Mouse (Mus musculus) left cerebral cortex, adult 2 months (tissue): ENCODE results near the gene Fam120b. TPM values are rescaled to one million over a fixed set of nuclear protein-coding genes. Genes with fewer than 3 reads are reported as not detected.
"Not testable (repeated sequence)": the region's sequence is repeated elsewhere in the genome, so short reads cannot be mapped to it uniquely, and the experiment has no call there.

Experiments used
- DNase-seq, 2 experiments: peaks; one replicate each; pipeline ENCODE4 v3.0.0; 2021 to 2022; ENCODE audit warnings: low spot score in 2 of 2, mixed read lengths in 1 of 2; ENCODE audit errors: extremely low spot score in 1 of 2
- H3K27ac ChIP-seq: fragments of 200-600 bp; 2 replicates; pipeline ENCODE4 v1.8.1; 2022
- H3K4me3 ChIP-seq: fragments of 200-600 bp; 2 replicates; pipeline ENCODE4 v1.8.1; 2022
- CTCF ChIP-seq: fragments of 200-600 bp; IDR thresholded peaks from 2 replicates; pipeline ENCODE4 v1.8.1; 2022; ENCODE audit warnings: antibody characterized with exemption, mild to moderate bottlenecking, moderate library complexity
- intact Hi-C: fragments of 180-260 bp; cut with DNase I; formaldehyde crosslinking; loops from one replicate; pipeline ENCODE4 v1.15.1; 2025
- total RNA-seq, 2 experiments: library from RNA; stranded (reverse); gene quantifications; 2 replicates each; pipeline ENCODE4 v1.2.3; 2021

The Fam120b gene
- total RNA-seq, 2 experiments from 2014 or later: 45.3 to 46.1 TPM

DNA sequence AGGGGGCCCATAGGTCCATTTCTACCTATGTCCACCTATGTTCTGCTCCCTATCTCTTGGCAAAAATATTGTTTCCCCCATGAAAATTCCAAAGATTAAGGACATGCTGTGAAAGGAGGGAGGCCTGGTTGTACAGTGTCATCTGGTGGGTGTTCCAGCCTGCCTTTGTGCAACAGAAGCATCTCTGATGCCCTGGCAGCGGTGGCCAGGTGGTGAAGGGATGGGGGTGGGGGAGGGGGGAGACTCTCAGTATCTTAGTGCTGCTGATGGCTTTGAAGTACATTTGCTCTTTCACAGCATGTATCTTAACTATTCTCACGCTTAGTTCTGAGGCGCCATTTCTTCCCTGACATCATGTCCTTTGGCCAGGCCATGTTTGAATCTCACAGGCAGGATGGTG, 49.4 kb downstream of the Fam120b start:
- DNase-seq: no peak
- intact Hi-C loops: no loop called here
- no peak for TF ChIP-seq CTCF
- Histone ChIP-seq H3K27ac (no peak overlapping the region), H3K4me3 (no peak overlapping the region)

DNA sequence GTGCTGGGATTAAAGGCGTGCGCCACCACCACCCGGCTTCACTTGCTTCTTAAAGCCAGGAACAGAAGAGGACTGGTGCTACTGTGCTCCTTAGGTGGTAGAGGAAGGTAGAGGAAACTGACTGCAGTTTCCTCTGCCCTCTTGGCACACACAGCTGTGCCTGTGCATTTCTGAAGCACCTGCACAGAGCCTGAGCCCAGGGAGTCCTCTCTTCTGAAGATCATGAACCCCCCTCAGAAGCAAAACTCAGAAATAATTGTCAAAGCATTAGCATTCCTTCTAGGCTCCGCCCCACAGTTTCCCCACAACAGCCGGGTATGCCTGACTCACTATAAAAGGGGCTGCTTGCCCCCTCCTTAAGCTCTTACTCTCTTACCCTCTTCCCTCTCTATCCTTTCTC, 51.8 kb downstream of the Fam120b start:
- intact Hi-C loops: no loop called here
- no peak overlapping the region for H3K4me3 ChIP-seq
- no peak for TF ChIP-seq CTCF
- no peak overlapping the region for H3K27ac ChIP-seq
- no peak for DNase-seq

DNA sequence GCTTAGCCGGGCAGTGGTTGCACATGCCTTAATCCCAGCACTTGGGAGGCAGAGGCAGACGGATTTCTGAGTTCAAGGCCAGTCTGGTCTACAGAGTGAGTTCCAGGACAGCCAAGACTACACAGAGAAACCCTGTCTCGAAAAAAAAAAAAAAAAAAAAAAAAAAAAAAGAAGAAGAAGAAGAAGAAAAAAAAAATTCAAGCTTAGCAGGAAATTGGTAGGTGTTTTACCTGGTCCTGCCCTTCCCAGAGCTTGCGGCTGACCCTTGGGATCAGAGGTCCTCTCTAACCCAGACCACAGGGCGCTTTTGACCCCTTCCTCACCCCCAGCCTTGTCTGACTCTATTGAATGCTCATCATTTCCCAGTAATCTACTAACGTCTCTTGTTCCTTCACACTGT, 53.1 kb downstream of the Fam120b start:
- intact Hi-C loops, DNase-seq, H3K4me3 ChIP-seq, H3K27ac ChIP-seq: not testable (repeated sequence)

DNA sequence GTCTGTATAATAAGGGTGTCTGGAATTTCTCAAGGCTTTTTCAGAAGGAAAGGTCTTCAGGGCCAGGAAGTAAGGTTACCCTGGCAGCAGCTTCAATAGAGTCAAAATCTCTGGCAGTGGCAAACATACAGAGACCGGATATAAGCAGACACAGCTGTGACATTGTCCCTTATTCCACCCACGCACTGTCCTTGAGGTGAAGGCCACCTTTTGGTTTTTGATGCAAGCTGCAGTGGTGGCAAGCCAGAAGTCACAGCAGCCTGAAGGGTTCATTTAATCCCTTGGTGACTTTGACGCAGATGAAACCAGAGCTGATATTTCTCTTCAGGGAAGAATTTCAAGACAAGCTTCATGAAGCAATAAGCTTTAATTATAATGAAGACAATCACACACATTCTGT, 53.6 kb downstream of the Fam120b start:
- intact Hi-C loops: no loop called here
- no peak for TF ChIP-seq CTCF
- Histone ChIP-seq H3K27ac (no peak overlapping the region), H3K4me3 (no peak overlapping the region)
- DNase-seq: no peak

DNA sequence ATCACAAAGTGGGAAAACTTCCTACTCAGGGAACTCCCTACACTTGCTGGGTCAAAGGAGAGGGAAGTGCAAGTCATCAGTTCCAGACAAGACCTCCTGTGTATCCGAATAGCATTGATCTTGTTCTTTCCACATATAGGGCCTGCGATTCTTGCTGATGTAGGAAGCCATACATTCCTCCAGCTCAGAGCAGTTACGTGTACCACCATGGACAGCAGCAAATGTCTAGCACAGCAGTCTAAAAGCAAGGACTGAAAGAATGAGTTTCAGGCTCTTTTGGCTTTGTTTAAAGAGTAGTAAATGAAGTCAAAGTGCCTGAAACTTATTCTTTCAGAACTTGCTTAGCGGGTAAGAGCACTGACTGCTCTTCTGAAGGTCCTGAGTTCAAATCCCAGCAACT, 59.2 kb downstream of the Fam120b start:
- Histone ChIP-seq H3K4me3 (no peak overlapping the region), H3K27ac (no peak overlapping the region)
- no peak for TF ChIP-seq CTCF
- no peak for DNase-seq
- intact Hi-C loops: no loop called here

DNA sequence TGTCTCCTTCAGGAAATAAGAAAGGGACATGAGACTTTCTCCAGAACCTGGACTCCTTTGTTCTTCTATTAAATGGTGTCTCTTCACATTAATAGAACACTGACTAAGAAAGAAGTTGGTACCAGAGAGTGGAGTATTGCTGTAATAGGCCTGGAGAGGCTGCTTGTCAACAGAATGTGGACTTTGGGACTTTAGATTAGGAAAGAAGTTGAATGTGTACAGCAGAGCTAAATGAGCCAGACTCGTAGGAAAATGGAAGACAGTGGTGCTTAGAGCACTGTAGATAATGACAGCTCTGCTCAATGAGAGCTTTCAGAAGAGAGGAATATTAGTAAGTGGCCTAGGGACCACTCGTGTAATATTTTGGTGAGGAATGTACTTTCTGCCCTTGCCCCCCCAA, 60.6 kb downstream of the Fam120b start:
- no peak for TF ChIP-seq CTCF
- intact Hi-C loops: no loop called here
- H3K4me3 ChIP-seq: no peak overlapping the region
- no peak for DNase-seq
- H3K27ac ChIP-seq: no peak overlapping the region

DNA sequence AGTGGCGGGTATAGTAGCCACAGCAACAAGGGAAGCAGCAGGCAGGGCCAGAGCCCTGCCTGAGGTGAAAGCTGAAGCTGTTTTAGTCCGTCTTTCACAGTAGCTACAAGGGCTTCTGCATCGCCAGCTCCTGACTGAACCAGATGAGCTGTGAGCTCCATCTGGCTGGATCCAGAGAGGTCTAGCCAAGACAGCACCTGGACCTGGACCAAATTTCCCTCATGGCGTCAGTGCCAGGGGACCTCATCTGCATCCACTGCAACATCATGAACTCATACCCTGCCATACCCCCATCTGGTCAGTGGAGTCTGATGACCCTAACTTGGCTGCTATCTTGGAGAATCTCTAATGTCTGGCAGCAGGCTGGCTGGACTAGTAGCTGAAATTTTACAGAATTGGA, 63.8 kb downstream of the Fam120b start:
- no peak overlapping the region for H3K27ac ChIP-seq
- intact Hi-C loops: no loop called here
- no peak for TF ChIP-seq CTCF
- no peak for DNase-seq
- H3K4me3 ChIP-seq: no peak overlapping the region

DNA sequence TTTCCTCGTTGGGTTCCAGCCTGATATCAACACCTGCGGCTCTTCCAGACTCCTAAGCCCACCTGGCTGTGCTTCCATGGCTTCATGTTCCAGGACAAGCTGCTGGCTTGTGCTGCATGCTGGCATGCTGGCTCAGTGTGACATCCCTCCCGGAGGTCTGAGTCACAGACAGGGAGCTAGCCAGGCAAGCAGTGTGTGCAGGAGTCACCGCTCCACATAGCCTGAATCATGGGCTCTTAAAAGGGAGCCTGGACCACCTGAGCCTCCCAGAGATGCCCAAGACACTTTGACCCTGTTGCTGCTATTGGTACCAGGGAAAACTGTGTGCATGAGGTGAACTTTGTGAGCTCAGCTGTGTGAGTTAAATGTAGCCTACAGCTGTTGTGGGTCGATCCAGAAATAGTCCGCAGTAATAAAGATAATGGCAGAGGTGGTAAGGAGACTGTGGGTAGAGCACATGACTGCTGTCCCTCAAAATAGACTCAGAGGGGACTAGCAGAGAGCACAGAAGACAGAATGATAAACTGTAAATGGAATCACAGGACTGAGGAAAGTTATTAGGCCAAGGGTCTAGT, 66.0 kb downstream of the Fam120b start:
- TF ChIP-seq CTCF: no peak
- peak in 1 of 2 experiments; percentile 14 for DNase-seq
- no peak overlapping the region for H3K4me3 ChIP-seq
- intact Hi-C loops: no loop called here
- H3K27ac ChIP-seq: no peak overlapping the region

DNA sequence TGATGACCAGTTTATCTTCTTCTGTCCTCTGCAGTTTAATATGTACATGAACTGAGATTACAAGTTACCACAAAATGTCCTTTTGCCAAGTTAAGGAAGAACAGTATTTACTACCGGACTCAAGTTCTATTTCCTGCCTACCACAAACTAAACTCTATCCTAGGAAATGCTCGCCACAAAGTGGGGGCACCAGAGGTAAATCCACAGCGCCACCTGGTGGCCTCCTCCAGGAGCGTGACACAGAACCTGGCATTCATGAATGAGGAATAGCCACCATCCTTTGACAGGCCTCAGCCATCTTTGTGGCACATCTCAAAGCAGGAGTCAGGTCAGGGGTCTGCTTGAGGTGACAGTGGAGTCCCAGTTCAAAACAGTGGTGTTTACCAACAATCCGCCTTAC, 71.7 kb downstream of the Fam120b start:
- intact Hi-C loops: loop anchor here (2.0 kb wide), 1 partner anchor 91 kb away; the partner anchor contains the start of gene Dll1
- DNase-seq: peak; percentile 51 to 69
- TF ChIP-seq CTCF: peak; percentile 86
- no peak overlapping the region for H3K4me3 ChIP-seq
- H3K27ac ChIP-seq: no peak overlapping the region

DNA sequence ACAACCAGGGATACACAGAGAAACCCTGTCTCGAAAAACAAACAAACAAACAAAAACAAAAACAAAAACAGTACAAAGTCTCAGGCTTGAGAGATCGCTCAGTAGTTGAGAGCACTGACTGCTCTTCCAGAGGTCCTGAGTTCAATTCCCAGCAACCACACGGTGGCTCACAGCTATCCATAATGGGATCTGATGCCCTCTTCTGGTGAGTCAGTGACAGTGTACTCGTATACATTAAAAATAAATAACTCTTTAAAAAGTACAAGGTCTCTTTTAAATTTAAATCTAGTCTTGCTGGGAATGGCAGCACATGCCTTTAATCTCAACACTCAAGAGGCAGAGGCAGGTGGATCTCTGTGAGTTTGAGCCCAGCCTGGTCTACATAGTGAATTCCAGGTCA, 76.7 kb downstream of the Fam120b start:
- Histone ChIP-seq H3K27ac (no peak overlapping the region), H3K4me3 (no peak overlapping the region)
- TF ChIP-seq CTCF: peak; percentile 35
- no peak for DNase-seq
- intact Hi-C loops: no loop called here

Other genes with a start within 250 kb of the Fam120b start
- 1 to 10 TPM; 4.8 to 7.1 TPM for gene Dll1, start 19.3 kb upstream of the Fam120b start, total RNA-seq
- 100 to 1,000 TPM; 118 to 122 TPM for gene Psmb1, start 103.5 kb downstream of the Fam120b start, total RNA-seq
- gene Tbp, start 103.7 kb downstream of the Fam120b start, total RNA-seq: 10 to 100 TPM; 29.3 to 32.2 TPM
- gene Pdcd2, start 131.1 kb downstream of the Fam120b start, total RNA-seq: 10 to 100 TPM; 19.1 to 21.0 TPM
- 1 to 10 TPM; 2.9 to 3.1 TPM for gene Prdm9, start 168.2 kb downstream of the Fam120b start, total RNA-seq